Mouse (Mus musculus) lung, embryonic 15.5 days (tissue): ENCODE results near the gene Msh6. TPM values are rescaled to one million over a fixed set of nuclear protein-coding genes. Genes with fewer than 3 reads are reported as not detected.

Source experiments
- ATAC-seq: fragments of 200-750 bp; cut with Nextera tagmentation; 2 replicates; pipeline ENCODE4 v1.8.0; 2017; ENCODE audit warnings: moderate number of reproducible peaks, borderline replicate concordance; ENCODE audit not compliant: low FRiP score, low TSS enrichment; ENCODE audit errors: extremely low read depth
- H3K27ac ChIP-seq: fragments of 300-500 bp; sonication (generic); 2 replicates; pipeline ENCODE4 v1.5.1; 2015; ENCODE audit warnings: moderate library complexity, mild to moderate bottlenecking, inconsistent platforms
- H3K27me3 ChIP-seq: fragments of 300-500 bp; sonication (generic); 2 replicates; pipeline ENCODE4 v1.6.1; 2015; ENCODE audit warnings: inconsistent platforms
- H3K36me3 ChIP-seq: fragments of 300-500 bp; sonication (generic); 2 replicates; pipeline ENCODE4 v1.6.1; 2015; ENCODE audit warnings: inconsistent platforms
- H3K4me1 ChIP-seq: fragments of 300-500 bp; sonication (generic); 2 replicates; pipeline ENCODE4 v1.6.1; 2015; ENCODE audit warnings: inconsistent platforms
- H3K4me2 ChIP-seq: fragments of 300-500 bp; sonication (generic); 2 replicates; pipeline ENCODE4 v1.6.1; 2015; ENCODE audit warnings: inconsistent platforms, mild to moderate bottlenecking, moderate library complexity
- H3K4me3 ChIP-seq: fragments of 300-500 bp; sonication (generic); 2 replicates; pipeline ENCODE4 v1.5.1; 2015; ENCODE audit warnings: mild to moderate bottlenecking, inconsistent platforms
- H3K9ac ChIP-seq: fragments of 300-500 bp; sonication (generic); 2 replicates; pipeline ENCODE4 v1.6.1; 2015; ENCODE audit warnings: inconsistent platforms
- H3K9me3 ChIP-seq: fragments of 300-500 bp; sonication (generic); 2 replicates; pipeline ENCODE4 v1.6.1; 2016; ENCODE audit warnings: inconsistent platforms
- WGBS: fragments of 180-500 bp; shearing (Covaris S2); methylation state at CpG from one replicate; pipeline ENCODE4 v1.1.7; 2015; 5-methylcytosine and 5-hydroxymethylcytosine counted together
- polyA plus RNA-seq: library from polyadenylated mRNA; unstranded; fragments of >200 nt; fragmentation: Nextera tagmentation; extraction: Ambion mirVana; gene quantifications from 2 replicates; pipeline ENCODE4 v1.2.1, GENCODE M21; 2015

The Msh6 gene
- polyA plus RNA-seq, 1 experiment from 2014 or later = 57.9 TPM

DNA sequence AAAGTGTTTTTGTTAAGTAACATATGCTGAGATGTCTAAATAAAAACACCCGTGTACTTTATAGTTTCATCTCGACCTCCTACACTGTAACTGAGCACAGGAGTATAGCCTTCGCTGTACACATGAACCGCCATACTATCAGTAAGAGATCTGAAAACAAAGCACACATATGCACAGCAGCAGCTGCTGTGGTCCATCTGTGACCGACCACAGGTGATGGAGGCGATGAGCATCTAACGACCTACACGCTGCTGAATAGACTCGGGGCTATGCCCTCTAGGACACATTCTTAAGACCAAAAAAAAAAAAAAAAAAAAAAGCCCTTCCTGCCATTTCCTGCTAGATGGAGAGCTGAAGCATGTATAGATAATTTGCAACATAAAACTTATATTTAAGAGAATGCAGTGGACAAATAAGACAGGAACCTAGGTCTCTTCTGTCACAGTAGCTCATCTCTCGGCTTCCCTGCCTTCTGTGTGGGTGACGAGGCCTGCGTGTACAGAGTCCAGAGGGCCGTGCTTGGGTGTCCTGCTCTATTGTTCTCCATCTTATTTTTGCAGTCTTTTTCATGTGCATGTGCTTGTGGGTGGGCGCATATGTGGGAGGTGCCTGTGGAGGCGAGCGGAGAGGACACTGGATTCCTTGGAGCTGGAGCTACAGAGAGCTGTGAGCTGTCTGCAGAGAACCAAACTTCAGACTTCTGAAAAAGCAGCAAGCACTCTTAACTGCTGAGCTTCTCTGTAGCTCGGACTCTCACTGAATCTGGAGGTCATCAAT is 54.5 kb downstream of the Msh6 start:
- Histone ChIP-seq H3K4me3 (no peak overlapping the region), H3K4me1 (peaks cover 11% of the 10 kb centered on the region; the same call in 1 of the 2 replicates), H3K9ac (no peak overlapping the region), H3K27me3 (no peaks in the 10 kb centered on the region), H3K36me3 (no peaks in the 10 kb centered on the region), H3K4me2 (no peak overlapping the region), H3K27ac (no peak overlapping the region), H3K9me3 (no peaks in the 10 kb centered on the region)
- ATAC-seq = no peak
- WGBS = 83% methylated on average over 17 of the region's 17 CpGs

- Histone ChIP-seq H3K27me3 (no peaks in the 10 kb centered on the region), H3K9ac (no peak overlapping the region), H3K4me3 (no peak overlapping the region), H3K27ac (no peak overlapping the region), H3K4me2 (no peak overlapping the region), H3K36me3 (no peaks in the 10 kb centered on the region), H3K4me1 (peaks cover 11% of the 10 kb centered on the region; the same call in 1 of the 2 replicates), H3K9me3 (no peaks in the 10 kb centered on the region)
- ATAC-seq = no peak
- WGBS = 86% methylated on average over 5 of the region's 5 CpGs
Observed at GRCm38 (mm10) chr17:88031755-88032154, 56.9 kb downstream of the Msh6 start.

- 88% methylated on average over 4 of the region's 4 CpGs for WGBS
- Histone ChIP-seq H3K27ac (no peak overlapping the region), H3K4me3 (no peak overlapping the region), H3K4me1 (peaks cover 11% of the 10 kb centered on the region; the same call in 1 of the 2 replicates), H3K36me3 (no peaks in the 10 kb centered on the region), H3K9me3 (no peaks in the 10 kb centered on the region), H3K9ac (no peak overlapping the region), H3K27me3 (no peaks in the 10 kb centered on the region), H3K4me2 (no peak overlapping the region)
- no peak for ATAC-seq
Observed at GRCm38 (mm10) chr17:88034418-88034817, 59.6 kb downstream of the Msh6 start.

Other genes with a start within 250 kb of the Msh6 start
- 0.07 TPM in 1 of 2 replicates, not detected in the other for gene Kcnk12, start 177.1 kb upstream of the Msh6 start, polyA plus RNA-seq
- gene Rpl36-ps4, start 54.1 kb upstream of the Msh6 start, polyA plus RNA-seq = not detected in 2 replicates
- gene Fbxo11, start 90.2 kb downstream of the Msh6 start, polyA plus RNA-seq = 15.6 and 16.6 TPM in 2 replicates